Mouse (Mus musculus) megakaryocyte, embryonic 14.5 days (primary cell): ENCODE data around the gene Irgq.

Source experiments
- FLI1 ChIP-seq: IDR thresholded peaks from 2 replicates; pipeline ENCODE4 v1.6.1; 2012; ENCODE audit warnings: low read length, inconsistent platforms, mixed read lengths
- GATA1 ChIP-seq: IDR thresholded peaks from 3 replicates; pipeline ENCODE4 v1.6.1; 2012; ENCODE audit warnings: mixed read lengths, low read length, inconsistent platforms, borderline replicate concordance

DNA sequence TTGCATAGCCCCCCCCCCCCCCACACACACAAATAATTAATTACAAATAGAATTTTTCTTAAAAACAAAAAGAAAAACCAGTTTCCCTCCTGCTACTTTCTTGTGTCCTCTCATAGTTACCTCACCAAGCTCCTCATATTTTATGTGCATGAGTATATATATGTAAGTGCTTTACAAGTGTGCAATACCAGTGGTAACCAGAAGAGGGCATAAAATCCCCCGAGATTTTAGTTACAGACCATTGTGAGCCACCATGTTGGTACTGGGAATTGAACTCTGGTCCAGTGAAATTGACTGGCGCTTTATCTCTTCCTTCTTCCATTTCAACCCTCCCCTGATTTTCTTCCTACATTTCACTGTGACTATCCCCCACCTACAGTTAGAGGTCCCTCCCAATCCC is 14.0 kb downstream of the Irgq start:
- TF ChIP-seq GATA1: no peak
- TF ChIP-seq FLI1: no peak
